Mouse (Mus musculus) midbrain, embryonic 15.5 days (tissue): ENCODE measurements at regions not wholly inside any gene's neighbourhood (a gene's known extent, or its start where the extent isn't known, plus 50 kb on each side); places are given as distances from the start of the nearest gene placed in this dataset.
A peak's percentile ranks its signal among the peaks of the same experiment; 100 is the strongest.

Experiments
- ATAC-seq: fragments of 200-750 bp; cut with Nextera tagmentation; replicated peaks from 2 replicates; pipeline ENCODE4 v1.8.0; 2017; ENCODE audit warnings: moderate TSS enrichment
- H3K27ac ChIP-seq: fragments of 300-500 bp; sonication (generic); 2 replicates; pipeline ENCODE4 v1.5.1; 2015; ENCODE audit warnings: mild to moderate bottlenecking, inconsistent platforms
- H3K27me3 ChIP-seq: fragments of 300-500 bp; sonication (generic); replicated peaks from 2 replicates; pipeline ENCODE4 v1.6.1; 2015; ENCODE audit warnings: inconsistent platforms
- H3K36me3 ChIP-seq: fragments of 300-500 bp; sonication (generic); replicated peaks from 2 replicates; pipeline ENCODE4 v1.6.1; 2015; ENCODE audit warnings: inconsistent platforms
- H3K4me1 ChIP-seq: fragments of 300-500 bp; sonication (generic); 2 replicates; pipeline ENCODE4 v1.6.1; 2015; ENCODE audit warnings: inconsistent platforms
- H3K4me2 ChIP-seq: fragments of 300-500 bp; sonication (generic); 2 replicates; pipeline ENCODE4 v1.6.1; 2015; ENCODE audit warnings: inconsistent platforms, mild to moderate bottlenecking, moderate library complexity
- H3K4me3 ChIP-seq: fragments of 300-500 bp; sonication (generic); 2 replicates; pipeline ENCODE4 v1.5.1; 2015; ENCODE audit warnings: mild to moderate bottlenecking, inconsistent platforms
- H3K9ac ChIP-seq: fragments of 300-500 bp; sonication (generic); 2 replicates; pipeline ENCODE4 v1.6.1; 2015; ENCODE audit warnings: mild to moderate bottlenecking, inconsistent platforms
- H3K9me3 ChIP-seq: fragments of 300-500 bp; sonication (generic); 2 replicates; pipeline ENCODE4 v1.6.1; 2016; ENCODE audit warnings: inconsistent platforms
- WGBS: fragments of 180-500 bp; shearing (Covaris S2); methylation state at CpG from one replicate; pipeline ENCODE4 v1.1.7; 2015; ENCODE audit warnings: mixed read lengths; 5-methylcytosine and 5-hydroxymethylcytosine counted together

GRCm38 (mm10) chr14:102902906-102903305 lies 79.5 kb downstream of the Kctd12 start:
- Histone ChIP-seq H3K9ac (no peak overlapping the region), H3K4me1 (no peaks in the 10 kb centered on the region; the same call in 1 of the 2 replicates), H3K4me2 (no peak overlapping the region), H3K4me3 (no peak overlapping the region), H3K27me3 (no peaks in the 10 kb centered on the region), H3K27ac (0 out of 2 replicates have a peak overlapping the region, but pooled peaks have one; percentile 42), H3K36me3 (no peaks in the 10 kb centered on the region), H3K9me3 (no peaks in the 10 kb centered on the region)
- peak; percentile 66; the same call in 1 of the 2 replicates for ATAC-seq
- 66% methylated on average over 12 of the region's 12 CpGs for WGBS

- ATAC-seq, result no peak
Measured at GRCm38 (mm10) chr14:102902236-102902635, 80.2 kb downstream of the Kctd12 start.

GRCm38 (mm10) chr14:102898445-102898844 lies 84.0 kb downstream of the Kctd12 start:
- Histone ChIP-seq H3K4me1 (no peaks in the 10 kb centered on the region; the same call in 1 of the 2 replicates), H3K27ac (no peak overlapping the region), H3K4me2 (no peak overlapping the region), H3K9me3 (no peaks in the 10 kb centered on the region), H3K4me3 (no peak overlapping the region), H3K9ac (no peak overlapping the region), H3K27me3 (no peaks in the 10 kb centered on the region), H3K36me3 (no peaks in the 10 kb centered on the region)
- no peak for ATAC-seq
- 92% methylated on average over 4 of the region's 4 CpGs for WGBS

More at GRCm38 (mm10) chr14:102902236-102902635, 80.2 kb downstream of the Kctd12 start:
- H3K9me3 ChIP-seq, result no peaks in the 10 kb centered on the region
- no peaks in the 10 kb centered on the region for H3K36me3 ChIP-seq
- H3K27ac ChIP-seq, result no peak overlapping the region
- H3K4me2 ChIP-seq, result no peak overlapping the region
- H3K4me1 ChIP-seq, result no peaks in the 10 kb centered on the region; the same call in 1 of the 2 replicates
- no peaks in the 10 kb centered on the region for H3K27me3 ChIP-seq
- WGBS, result 90% methylated on average over 7 of the region's 7 CpGs
- no peak overlapping the region for H3K4me3 ChIP-seq
- H3K9ac ChIP-seq, result no peak overlapping the region

GRCm38 (mm10) chr14:102897039-102897438 lies 85.4 kb downstream of the Kctd12 start:
- Histone ChIP-seq H3K9ac (no peak overlapping the region), H3K4me3 (no peak overlapping the region), H3K27ac (no peak overlapping the region), H3K9me3 (no peaks in the 10 kb centered on the region), H3K36me3 (no peaks in the 10 kb centered on the region), H3K4me2 (no peak overlapping the region), H3K27me3 (no peaks in the 10 kb centered on the region), H3K4me1 (no peaks in the 10 kb centered on the region)
- 93% methylated on average over 1 of the region's 1 CpGs for WGBS
- no peak for ATAC-seq

- Histone ChIP-seq H3K4me1 (no peaks in the 10 kb centered on the region), H3K4me2 (no peak overlapping the region), H3K36me3 (no peaks in the 10 kb centered on the region), H3K9me3 (no peaks in the 10 kb centered on the region), H3K27ac (no peak overlapping the region), H3K27me3 (no peaks in the 10 kb centered on the region), H3K9ac (no peak overlapping the region), H3K4me3 (no peak overlapping the region)
- no peak for ATAC-seq
- WGBS, result 89% methylated on average over 3 of the region's 3 CpGs
Measured at GRCm38 (mm10) chr14:102896527-102896926, 85.9 kb downstream of the Kctd12 start.

GRCm38 (mm10) chr14:102893241-102893640 lies 89.2 kb downstream of the Kctd12 start:
- Histone ChIP-seq H3K4me1 (no peaks in the 10 kb centered on the region), H3K27ac (no peak overlapping the region), H3K36me3 (no peaks in the 10 kb centered on the region), H3K4me3 (no peak overlapping the region), H3K27me3 (no peaks in the 10 kb centered on the region), H3K9ac (no peak overlapping the region), H3K9me3 (no peaks in the 10 kb centered on the region), H3K4me2 (no peak overlapping the region)
- ATAC-seq, result no peak
- WGBS, result 90% methylated on average over 7 of the region's 7 CpGs

GRCm38 (mm10) chr14:102891552-102891951 lies 90.9 kb downstream of the Kctd12 start:
- no peak overlapping the region for H3K27ac ChIP-seq
- WGBS, result 24% methylated on average over 4 of the region's 4 CpGs
- H3K27me3 ChIP-seq, result no peaks in the 10 kb centered on the region
- H3K36me3 ChIP-seq, result no peaks in the 10 kb centered on the region
- no peak overlapping the region for H3K9ac ChIP-seq
- no peak overlapping the region for H3K4me2 ChIP-seq
- H3K9me3 ChIP-seq, result no peaks in the 10 kb centered on the region
- no peaks in the 10 kb centered on the region for H3K4me1 ChIP-seq
- H3K4me3 ChIP-seq, result no peak overlapping the region
- no peak for ATAC-seq

- no peaks in the 10 kb centered on the region for H3K4me1 ChIP-seq
- H3K27ac ChIP-seq, result no peak overlapping the region
- H3K4me2 ChIP-seq, result no peak overlapping the region
- H3K9me3 ChIP-seq, result no peaks in the 10 kb centered on the region
- no peak for ATAC-seq
- no peaks in the 10 kb centered on the region for H3K27me3 ChIP-seq
- H3K4me3 ChIP-seq, result no peak overlapping the region
- H3K36me3 ChIP-seq, result no peaks in the 10 kb centered on the region
- 88% methylated on average over 2 of the region's 2 CpGs for WGBS
- no peak overlapping the region for H3K9ac ChIP-seq
Measured at GRCm38 (mm10) chr14:102885240-102885598, 97.2 kb downstream of the Kctd12 start.

GRCm38 (mm10) chr14:102884539-102885239 lies 97.7 kb downstream of the Kctd12 start:
- no peaks in the 10 kb centered on the region for H3K27me3 ChIP-seq
- H3K4me2 ChIP-seq, result no peak overlapping the region
- ATAC-seq, result no peak
- H3K4me3 ChIP-seq, result no peak overlapping the region
- H3K9me3 ChIP-seq, result no peaks in the 10 kb centered on the region
- WGBS, result 89% methylated on average over 10 of the region's 10 CpGs
- H3K27ac ChIP-seq, result no peak overlapping the region
- H3K4me1 ChIP-seq, result no peaks in the 10 kb centered on the region
- no peak overlapping the region for H3K9ac ChIP-seq
- no peaks in the 10 kb centered on the region for H3K36me3 ChIP-seq

- no peak overlapping the region for H3K4me3 ChIP-seq
- WGBS, result 85% methylated on average over 15 of the region's 15 CpGs
- H3K36me3 ChIP-seq, result no peaks in the 10 kb centered on the region
- H3K9ac ChIP-seq, result no peak overlapping the region
- ATAC-seq, result 0 out of 2 replicates have a peak, but pooled peaks have one; percentile 39
- no peak overlapping the region for H3K27ac ChIP-seq
- H3K4me2 ChIP-seq, result no peak overlapping the region
- no peaks in the 10 kb centered on the region for H3K4me1 ChIP-seq
- H3K27me3 ChIP-seq, result no peaks in the 10 kb centered on the region
- H3K9me3 ChIP-seq, result no peaks in the 10 kb centered on the region
Measured at GRCm38 (mm10) chr14:102883344-102884122, 98.9 kb downstream of the Kctd12 start.

GRCm38 (mm10) chr14:102882281-102882680 lies 100.2 kb downstream of the Kctd12 start:
- Histone ChIP-seq H3K27me3 (no peaks in the 10 kb centered on the region), H3K4me3 (no peak overlapping the region), H3K36me3 (no peaks in the 10 kb centered on the region), H3K4me1 (no peaks in the 10 kb centered on the region), H3K9me3 (no peaks in the 10 kb centered on the region), H3K27ac (no peak overlapping the region), H3K9ac (no peak overlapping the region), H3K4me2 (no peak overlapping the region)
- WGBS, result 95% methylated on average over 3 of the region's 3 CpGs
- ATAC-seq, result no peak

GRCm38 (mm10) chr14:102880658-102881083 lies 101.8 kb downstream of the Kctd12 start:
- no peak overlapping the region for H3K9ac ChIP-seq
- 81% methylated on average over 1 of the region's 1 CpGs for WGBS
- ATAC-seq, result no peak
- H3K4me3 ChIP-seq, result no peak overlapping the region
- no peak overlapping the region for H3K4me2 ChIP-seq
- no peaks in the 10 kb centered on the region for H3K9me3 ChIP-seq
- no peaks in the 10 kb centered on the region for H3K4me1 ChIP-seq
- H3K27ac ChIP-seq, result no peak overlapping the region
- no peaks in the 10 kb centered on the region for H3K36me3 ChIP-seq
- no peaks in the 10 kb centered on the region for H3K27me3 ChIP-seq
